Mouse (Mus musculus) C2C12 (cell line): ENCODE data around the gene Mansc1.

Experiments used
- CTCF ChIP-seq: IDR thresholded peaks from one replicate; pipeline ENCODE4 v1.5.1; 2011; ENCODE audit not compliant: control insufficient read depth, insufficient read depth, insufficient read length
- MAX ChIP-seq: IDR thresholded peaks from one replicate; pipeline ENCODE4 v1.6.1; 2011; ENCODE audit warnings: mild to moderate bottlenecking, control low read depth

DNA sequence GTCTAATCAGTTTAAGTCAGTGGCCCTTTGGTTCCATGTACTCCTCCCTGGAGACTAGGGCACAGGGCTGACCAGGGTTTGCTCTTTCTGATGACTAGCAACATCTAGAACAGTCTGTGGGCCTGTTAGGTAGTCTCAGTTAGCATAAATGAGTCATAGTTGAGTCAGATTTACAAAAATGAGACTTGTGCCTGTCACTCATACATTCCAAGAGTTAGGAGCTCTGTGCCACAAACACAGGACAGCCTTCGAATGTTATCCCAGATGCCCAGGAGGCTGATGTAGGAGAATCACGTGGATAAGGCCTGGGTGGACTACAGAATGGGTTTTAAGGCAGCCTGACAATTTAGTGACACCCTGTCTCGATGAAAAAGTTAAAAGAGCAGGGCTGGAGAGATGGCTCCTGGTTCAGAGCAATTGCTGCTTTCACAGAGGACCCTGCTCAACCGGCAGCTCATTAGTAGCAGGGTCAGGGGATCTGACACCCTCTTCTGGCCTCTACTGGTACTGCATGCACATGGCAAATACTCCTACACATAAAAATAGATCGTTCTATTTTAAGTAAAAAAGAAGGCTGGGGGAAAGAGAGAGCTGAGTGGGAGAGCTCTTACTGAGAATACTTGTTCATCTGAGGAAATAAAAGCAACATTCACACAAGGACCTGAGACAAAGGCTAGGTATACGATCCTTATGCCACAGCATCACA is 11.3 kb downstream of the Mansc1 start:
- TF ChIP-seq MAX (no peak), CTCF (no peak)
